Mouse (Mus musculus) olfactory bulb, adult 2 months (tissue): ENCODE results near the gene Zdhhc19.

Experiments used
- CTCF ChIP-seq: fragments of 200-500 bp; IDR thresholded peaks from 2 replicates; pipeline ENCODE4 v1.5.1; 2012; ENCODE audit warnings: low read depth, mild to moderate bottlenecking, low read length, moderate library complexity; ENCODE audit not compliant: insufficient read depth
- POLR2A ChIP-seq: fragments of 200-500 bp; IDR thresholded peaks from 2 replicates; pipeline ENCODE4 v1.6.1; 2012; ENCODE audit warnings: mild to moderate bottlenecking, low read depth, low read length, moderate library complexity; ENCODE audit not compliant: insufficient read depth

- TF ChIP-seq POLR2A (no peak), CTCF (no peak)
Observed at GRCm38 (mm10) chr16:32541338-32542179, 45.5 kb downstream of the Zdhhc19 start.
